In the genomic region with DNA sequence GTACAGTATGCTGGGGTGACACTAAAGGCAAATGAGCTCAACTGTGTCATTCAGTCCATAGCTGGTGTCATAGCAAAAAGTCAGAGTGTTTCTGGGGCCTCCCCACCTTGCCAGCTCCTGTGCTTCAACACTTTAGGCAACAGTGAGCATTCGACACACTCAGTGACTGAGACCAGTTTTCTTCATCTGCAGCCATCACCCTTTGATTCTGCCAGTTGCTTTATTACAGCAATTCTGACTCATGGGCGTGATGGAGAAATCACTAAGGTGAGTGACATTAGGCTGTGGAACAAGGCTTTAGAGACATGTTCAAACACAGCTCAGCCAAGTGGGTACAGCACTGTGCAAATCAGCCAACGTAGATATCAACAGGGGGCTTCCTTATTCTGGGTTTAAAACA, we compare ENCODE assay signal across 13 mouse cellular contexts.
"Had no signal": no experiment of that assay in that cellular context is flagged by ENCODE, and none has a peak within 500 bp of the region (broad histone marks: within the 10 kb centered on the region; RNA-seq: fewer than 3 reads in every experiment).

No protein-coding gene starts in this region.

- ATAC-seq: midbrain, embryonic 16.5 days had no signal

- DNase-seq: lung, adult 18-20 months; lung, embryonic 14.5 days; lung, postnatal 10 days; midbrain, embryonic 14.5 days; retina, postnatal 1 day; right cerebral cortex, adult 18-20 months; right cerebral cortex, postnatal 25 days; right cerebral cortex, postnatal 4 days; spleen, adult 18-20 months; thymus, adult 18-20 months; thymus, postnatal 14 days; thymus, postnatal 36 days had no signal
